Mouse (Mus musculus) layer of hippocampus, adult 2 months (tissue): ENCODE measurements around the gene Ciita. TPM values are rescaled to one million over a fixed set of nuclear protein-coding genes. Genes with fewer than 3 reads are reported as not detected.
A peak's percentile ranks its signal among the peaks of the same experiment; 100 is the strongest.

ENCODE experiments used
- DNase-seq, 2 experiments: peaks; one replicate each; pipeline ENCODE4 v3.0.0; 2022; ENCODE audit warnings: low spot score in 2 of 2
- H3K27ac ChIP-seq: fragments of 200-600 bp; 2 replicates; pipeline ENCODE4 v1.8.1; 2022
- H3K4me3 ChIP-seq: fragments of 200-600 bp; 2 replicates; pipeline ENCODE4 v1.8.1; 2022; ENCODE audit warnings: mild to moderate bottlenecking
- CTCF ChIP-seq: fragments of 200-600 bp; conservative IDR thresholded peaks from 2 replicates; pipeline ENCODE4 v1.8.1; 2022; ENCODE audit warnings: antibody characterized with exemption, mild to moderate bottlenecking, moderate library complexity
- total RNA-seq, 2 experiments: library from RNA; stranded (reverse); gene quantifications; 2 replicates each; pipeline ENCODE4 v1.2.3; 2021

The Ciita gene
- total RNA-seq, 2 experiments from 2014 or later: 0.27 TPM; not detected in 1

- H3K27ac ChIP-seq: no peak overlapping the region
These were observed 25.8 kb upstream of the Ciita start for GRCm38 (mm10) chr16:10453872-10454582.

GRCm38 (mm10) chr16:10454583-10454974 is 25.3 kb upstream of the Ciita start:
- DNase-seq: no peak
- Histone ChIP-seq H3K27ac (no peak overlapping the region), H3K4me3 (no peak overlapping the region)
- TF ChIP-seq CTCF: no peak

More at GRCm38 (mm10) chr16:10453872-10454582, 25.8 kb upstream of the Ciita start:
- TF ChIP-seq CTCF: no peak
- no peak overlapping the region for H3K4me3 ChIP-seq
- no peak for DNase-seq

- no peak overlapping the region for H3K4me3 ChIP-seq
- no peak for DNase-seq
- no peak overlapping the region for H3K27ac ChIP-seq
- no peak for TF ChIP-seq CTCF
These were observed 19.7 kb upstream of the Ciita start for GRCm38 (mm10) chr16:10460188-10460587.

- H3K4me3 ChIP-seq: no peak overlapping the region
- no peak for DNase-seq
- H3K27ac ChIP-seq: no peak overlapping the region
- no peak for TF ChIP-seq CTCF
These were observed 18.7 kb upstream of the Ciita start for GRCm38 (mm10) chr16:10461178-10461577.

- Histone ChIP-seq H3K4me3 (no peak overlapping the region), H3K27ac (no peak overlapping the region)
- no peak for TF ChIP-seq CTCF
- no peak for DNase-seq
These were observed 14.7 kb upstream of the Ciita start for GRCm38 (mm10) chr16:10465011-10465681.

- no peak for DNase-seq
- Histone ChIP-seq H3K27ac (no peak overlapping the region), H3K4me3 (no peak overlapping the region)
- no peak for TF ChIP-seq CTCF
These were observed 12.3 kb upstream of the Ciita start for GRCm38 (mm10) chr16:10467391-10468107.

GRCm38 (mm10) chr16:10468201-10468600 is 11.7 kb upstream of the Ciita start:
- no peak for TF ChIP-seq CTCF
- Histone ChIP-seq H3K27ac (peak overlapping the region; percentile 70), H3K4me3 (no peak overlapping the region)
- DNase-seq: peak; percentile 79 to 80

GRCm38 (mm10) chr16:10471950-10472349 is 7.9 kb upstream of the Ciita start:
- DNase-seq: no peak
- no peak for TF ChIP-seq CTCF
- H3K4me3 ChIP-seq: no peak overlapping the region
- H3K27ac ChIP-seq: no peak overlapping the region

- TF ChIP-seq CTCF: no peak
- DNase-seq: no peak
- Histone ChIP-seq H3K4me3 (no peak overlapping the region), H3K27ac (no peak overlapping the region)
These were observed 4.9 kb upstream of the Ciita start for GRCm38 (mm10) chr16:10474956-10475355.

- H3K4me3 ChIP-seq: no peak overlapping the region
- H3K27ac ChIP-seq: no peak overlapping the region
- DNase-seq: no peak
- no peak for TF ChIP-seq CTCF
These were observed 3.9 kb upstream of the Ciita start for GRCm38 (mm10) chr16:10475919-10476318.

GRCm38 (mm10) chr16:10482343-10482742 is 2.5 kb downstream of the Ciita start:
- DNase-seq: no peak
- H3K4me3 ChIP-seq: no peak overlapping the region
- TF ChIP-seq CTCF: no peak
- H3K27ac ChIP-seq: no peak overlapping the region

- Histone ChIP-seq H3K27ac (no peak overlapping the region), H3K4me3 (no peak overlapping the region)
- no peak for TF ChIP-seq CTCF
- DNase-seq: no peak
These were observed 7.1 kb downstream of the Ciita start for GRCm38 (mm10) chr16:10486993-10487392.

GRCm38 (mm10) chr16:10487895-10488493 is 8.1 kb downstream of the Ciita start:
- DNase-seq: no peak
- Histone ChIP-seq H3K27ac (no peak overlapping the region), H3K4me3 (no peak overlapping the region)
- TF ChIP-seq CTCF: no peak
